Mouse (Mus musculus) limb, embryonic 14.5 days (tissue): ENCODE data around the gene Gm15293. TPM values are rescaled to one million over a fixed set of nuclear protein-coding genes. Genes with fewer than 3 reads are reported as not detected.
"Not testable (repeated sequence)": the region's sequence is repeated elsewhere in the genome, so short reads cannot be mapped to it uniquely, and the experiment has no call there.

Experiments
- ATAC-seq: fragments of 200-750 bp; cut with Nextera tagmentation; 2 replicates; pipeline ENCODE4 v1.8.0; 2017; ENCODE audit warnings: low read depth, moderate number of reproducible peaks, moderate TSS enrichment; ENCODE audit not compliant: low FRiP score
- DNase-seq: peaks from one replicate; pipeline ENCODE4 v3.0.0-alpha.2; 2015; ENCODE audit warnings: low spot score
- H3K27ac ChIP-seq: fragments of 300-500 bp; sonication (generic); replicated peaks from 2 replicates; pipeline ENCODE4 v1.5.1; 2014; ENCODE audit warnings: low read depth, mild to moderate bottlenecking, low read length, moderate library complexity, mixed read lengths
- H3K27me3 ChIP-seq: fragments of 300-500 bp; sonication (generic); 2 replicates; pipeline ENCODE4 v1.6.1; 2014; ENCODE audit warnings: low read length, mixed read lengths; ENCODE audit not compliant: control insufficient read depth, insufficient read depth
- H3K36me3 ChIP-seq: fragments of 300-500 bp; sonication (generic); 2 replicates; pipeline ENCODE4 v1.6.1; 2014; ENCODE audit warnings: mild to moderate bottlenecking, low read length, moderate library complexity, mixed read lengths; ENCODE audit not compliant: control insufficient read depth, insufficient read depth
- H3K4me1 ChIP-seq: fragments of 300-500 bp; sonication (generic); 2 replicates; pipeline ENCODE4 v1.6.1; 2014; ENCODE audit warnings: antibody characterized with exemption, low read length, mixed read lengths; ENCODE audit not compliant: control insufficient read depth, insufficient read depth
- H3K4me2 ChIP-seq: fragments of 300-500 bp; sonication (generic); replicated peaks from 2 replicates; pipeline ENCODE4 v1.6.1; 2014; ENCODE audit warnings: low read depth, mild to moderate bottlenecking, low read length, moderate library complexity; ENCODE audit not compliant: severe bottlenecking
- H3K4me3 ChIP-seq: fragments of 300-500 bp; sonication (generic); replicated peaks from 2 replicates; pipeline ENCODE4 v1.5.1; 2014; ENCODE audit warnings: low read length
- H3K9ac ChIP-seq: fragments of 300-500 bp; sonication (generic); 2 replicates; pipeline ENCODE4 v1.6.1; 2014; ENCODE audit warnings: mild to moderate bottlenecking, low read depth, low read length, moderate library complexity; ENCODE audit not compliant: severe bottlenecking
- H3K9me3 ChIP-seq: fragments of 300-500 bp; sonication (generic); 2 replicates; pipeline ENCODE4 v1.6.1; 2016; ENCODE audit warnings: low read length; ENCODE audit not compliant: control insufficient read depth
- WGBS: fragments of 180-500 bp; shearing (Covaris S2); extraction: QIAGEN DNeasy Blood & Tissue Kit; methylation state at CpG from one replicate; pipeline ENCODE4 v1.1.7; 2014; 5-methylcytosine and 5-hydroxymethylcytosine counted together
- polyA plus RNA-seq, 2 experiments: library from polyadenylated mRNA; depleted of rRNA in 1 of 2; stranded (reverse) in 1 of 2; unstranded in 1 of 2; fragments of >200 nt; fragmentation: Nextera tagmentation in 1 of 2; extraction: Ambion mirVana in 1 of 2; gene quantifications; 2 replicates each; pipeline versions ENCODE4 v1.2.1 to v1.2.3; 2012 to 2014

The Gm15293 gene
- polyA plus RNA-seq (2012; rRNA removed) = not detected in 2 replicates
- polyA plus RNA-seq (2014; fragmentation: Nextera tagmentation; extraction: Ambion mirVana) = not detected in 2 replicates

DNA sequence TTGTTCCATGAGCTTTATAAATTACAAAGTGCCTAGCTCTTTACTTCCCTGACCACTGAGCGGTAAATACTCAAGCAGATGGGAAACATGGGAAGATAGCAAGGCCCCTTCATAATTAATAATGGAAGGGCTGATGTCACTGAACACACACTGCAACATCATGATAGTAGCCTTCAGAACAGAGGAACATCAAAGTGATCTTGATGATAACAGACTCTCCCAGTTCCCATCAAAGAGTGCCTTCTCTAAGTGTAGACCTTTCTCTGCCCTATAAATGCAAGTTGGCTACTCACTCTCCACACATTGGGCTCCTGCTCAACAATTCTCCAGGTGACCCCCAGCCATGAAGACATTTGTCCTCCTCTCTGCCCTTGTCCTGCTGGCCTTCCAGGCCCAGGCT is at the start of gene Gm15293:
TSS of gene Gm15293 (plus strand) at position 301 of the 400 bp plus-strand sequence.
- not testable (repeated sequence) for DNase-seq, H3K27me3 ChIP-seq
- WGBS = no CpG with 5 or more reads among the region's 1 CpGs

DNA sequence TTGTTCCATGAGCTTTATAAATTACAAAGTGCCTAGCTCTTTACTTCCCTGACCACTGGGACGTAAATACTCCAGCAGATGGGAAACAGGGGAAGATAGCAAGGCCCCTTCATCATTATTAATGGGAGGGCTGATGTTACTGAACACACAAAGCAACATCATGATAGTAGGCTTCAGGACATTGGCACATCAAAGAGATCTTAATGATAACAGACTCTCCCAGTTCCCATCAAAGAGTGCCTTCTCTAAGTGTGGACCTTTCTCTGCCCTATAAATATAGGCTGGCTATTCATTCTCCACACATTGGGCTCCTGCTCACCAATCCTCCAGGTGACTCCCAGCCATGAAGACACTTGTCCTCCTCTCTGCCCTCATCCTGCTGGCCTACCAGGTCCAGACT is 39.4 kb upstream of the Gm15293 start, which contains the start of gene Defa22:
TSS of gene Defa22 (plus strand) at position 301 of the 400 bp plus-strand sequence.
- not testable (repeated sequence) for H3K9me3 ChIP-seq, H3K9ac ChIP-seq, H3K27me3 ChIP-seq, ATAC-seq, DNase-seq, H3K4me3 ChIP-seq, H3K4me1 ChIP-seq, H3K4me2 ChIP-seq, H3K27ac ChIP-seq, H3K36me3 ChIP-seq
- no CpG with 5 or more reads among the region's 1 CpGs for WGBS

More for the DNA sequence above, at the start of gene Gm15293:
- H3K36me3 ChIP-seq, ATAC-seq, H3K9ac ChIP-seq, H3K4me2 ChIP-seq, H3K4me3 ChIP-seq, H3K4me1 ChIP-seq, H3K9me3 ChIP-seq, H3K27ac ChIP-seq: not testable (repeated sequence)

DNA sequence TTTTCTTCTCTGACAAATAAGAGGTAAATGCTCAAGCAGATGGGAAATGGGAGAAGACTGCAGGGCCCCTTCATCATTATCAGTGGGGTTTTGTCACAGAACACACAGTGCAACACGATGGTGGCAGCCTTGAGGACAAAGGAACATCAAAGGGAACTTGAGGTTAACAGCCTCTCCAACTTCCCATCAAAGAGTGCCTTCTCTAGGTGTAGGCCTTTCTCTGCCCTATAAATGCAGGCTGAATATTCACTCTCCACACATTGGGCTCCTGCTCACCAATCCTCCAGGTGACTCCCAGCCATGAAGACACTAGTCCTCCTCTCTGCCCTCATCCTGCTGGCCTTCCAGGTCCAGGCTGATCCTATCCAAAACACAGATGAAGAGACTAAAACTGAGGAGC is 10.0 kb upstream of the Gm15293 start, which contains the start of gene Defa31:
TSS of gene Defa31 (plus strand) at position 301 of the 400 bp plus-strand sequence.
- not testable (repeated sequence) for H3K4me2 ChIP-seq, ATAC-seq, DNase-seq, H3K36me3 ChIP-seq, H3K4me1 ChIP-seq, H3K4me3 ChIP-seq, H3K9me3 ChIP-seq, H3K27me3 ChIP-seq, H3K27ac ChIP-seq, H3K9ac ChIP-seq
- no CpG with 5 or more reads among the region's 1 CpGs for WGBS

Other genes starting within 250 kb of the Gm15293 start
- gene Defa21, start 176.0 kb upstream of the Gm15293 start, polyA plus RNA-seq (2012; rRNA removed) = 0.49 and 0.52 TPM in 2 replicates
- gene Defa21, start 176.0 kb upstream of the Gm15293 start, polyA plus RNA-seq (2014; fragmentation: Nextera tagmentation; extraction: Ambion mirVana) = not detected in 2 replicates
- gene Defa23, start 146.5 kb upstream of the Gm15293 start, polyA plus RNA-seq (2012; rRNA removed) = not detected in 2 replicates
- gene Defa23, start 146.5 kb upstream of the Gm15293 start, polyA plus RNA-seq (2014; fragmentation: Nextera tagmentation; extraction: Ambion mirVana) = not detected in 2 replicates
- gene Defa35, start 136.5 kb upstream of the Gm15293 start, polyA plus RNA-seq (2012; rRNA removed) = not detected in 2 replicates
- gene Defa35, start 136.5 kb upstream of the Gm15293 start, polyA plus RNA-seq (2014; fragmentation: Nextera tagmentation; extraction: Ambion mirVana) = not detected in 2 replicates
- gene Defa25, start 117.1 kb upstream of the Gm15293 start, polyA plus RNA-seq (2012; rRNA removed) = not detected in 2 replicates
- gene Defa25, start 117.1 kb upstream of the Gm15293 start, polyA plus RNA-seq (2014; fragmentation: Nextera tagmentation; extraction: Ambion mirVana) = not detected in 2 replicates
- gene Gm14851, start 105.5 kb upstream of the Gm15293 start, polyA plus RNA-seq (2012; rRNA removed) = not detected in 2 replicates
- gene Gm14851, start 105.5 kb upstream of the Gm15293 start, polyA plus RNA-seq (2014; fragmentation: Nextera tagmentation; extraction: Ambion mirVana) = not detected in 2 replicates
- not detected in 2 replicates for gene Defa30, start 66.9 kb upstream of the Gm15293 start, polyA plus RNA-seq (2012; rRNA removed)
- gene Defa30, start 66.9 kb upstream of the Gm15293 start, polyA plus RNA-seq (2014; fragmentation: Nextera tagmentation; extraction: Ambion mirVana) = not detected in 2 replicates
- gene Defa22, start 39.3 kb upstream of the Gm15293 start, polyA plus RNA-seq (2012; rRNA removed) = not detected in 2 replicates
- not detected in 2 replicates for gene Defa22, start 39.3 kb upstream of the Gm15293 start, polyA plus RNA-seq (2014; fragmentation: Nextera tagmentation; extraction: Ambion mirVana)
- gene Defa31, start 9.9 kb upstream of the Gm15293 start, polyA plus RNA-seq (2012; rRNA removed) = not detected in 2 replicates
- not detected in 2 replicates for gene Defa31, start 9.9 kb upstream of the Gm15293 start, polyA plus RNA-seq (2014; fragmentation: Nextera tagmentation; extraction: Ambion mirVana)
- not detected in 2 replicates for gene Gm15292, start 48.2 kb downstream of the Gm15293 start, polyA plus RNA-seq (2012; rRNA removed)
- not detected in 2 replicates for gene Gm15292, start 48.2 kb downstream of the Gm15293 start, polyA plus RNA-seq (2014; fragmentation: Nextera tagmentation; extraction: Ambion mirVana)
- gene Defa27, start 114.0 kb downstream of the Gm15293 start, polyA plus RNA-seq (2012; rRNA removed) = not detected in 2 replicates
- gene Defa27, start 114.0 kb downstream of the Gm15293 start, polyA plus RNA-seq (2014; fragmentation: Nextera tagmentation; extraction: Ambion mirVana) = not detected in 2 replicates
- gene Defa29, start 125.5 kb downstream of the Gm15293 start, polyA plus RNA-seq (2012; rRNA removed) = not detected in 2 replicates
- gene Defa29, start 125.5 kb downstream of the Gm15293 start, polyA plus RNA-seq (2014; fragmentation: Nextera tagmentation; extraction: Ambion mirVana) = not detected in 2 replicates
- gene Defa2, start 177.0 kb downstream of the Gm15293 start, polyA plus RNA-seq (2012; rRNA removed) = not detected in 2 replicates
- gene Defa2, start 177.0 kb downstream of the Gm15293 start, polyA plus RNA-seq (2014; fragmentation: Nextera tagmentation; extraction: Ambion mirVana) = not detected in 2 replicates
- not detected in 2 replicates for gene Defa33, start 190.2 kb downstream of the Gm15293 start, polyA plus RNA-seq (2012; rRNA removed)
- gene Defa33, start 190.2 kb downstream of the Gm15293 start, polyA plus RNA-seq (2014; fragmentation: Nextera tagmentation; extraction: Ambion mirVana) = not detected in 2 replicates
- 0.54 TPM in 1 of 2 replicates, not detected in the other for gene Defa36, start 225.8 kb downstream of the Gm15293 start, polyA plus RNA-seq (2012; rRNA removed)
- gene Defa36, start 225.8 kb downstream of the Gm15293 start, polyA plus RNA-seq (2014; fragmentation: Nextera tagmentation; extraction: Ambion mirVana) = not detected in 2 replicates